Mouse (Mus musculus): Measurements from ENCODE around the gene Lst1.

Gene Lst1

GRCm38 (mm10) chr17:35209785-35210535, 21.7 kb upstream of the Lst1 start:
- DNase-seq (ENCODE audit: low read depth, low spot score) = peak; percentile 92

GRCm38 (mm10) chr17:35205380-35205769, 17.1 kb upstream of the Lst1 start:
- peak; percentile 86 for DNase-seq (ENCODE audit: low read depth, low spot score)

- peak; percentile 92 for DNase-seq (ENCODE audit: low read depth, low spot score)
Observed at GRCm38 (mm10) chr17:35204494-35205379, 16.5 kb upstream of the Lst1 start, which contains the start of gene Lta. Gene Lta, minus strand, starts transcription at chr17:35205351.

GRCm38 (mm10) chr17:35202442-35202841, 14.2 kb upstream of the Lst1 start:
- no peak for DNase-seq (ENCODE audit: low read depth, low spot score)

- DNase-seq (ENCODE audit: low read depth, low spot score) = peak; percentile 89
Observed at GRCm38 (mm10) chr17:35201787-35202186, 13.5 kb upstream of the Lst1 start, which contains the start of gene Tnf. Gene Tnf, minus strand, starts transcription at chr17:35202007.

- peak; percentile 72 for DNase-seq (ENCODE audit: low read depth, low spot score)
Observed at GRCm38 (mm10) chr17:35201128-35201527, 12.9 kb upstream of the Lst1 start.

GRCm38 (mm10) chr17:35200398-35200797, 12.2 kb upstream of the Lst1 start:
- DNase-seq (ENCODE audit: low read depth, low spot score) = peak; percentile 87

- no peak for DNase-seq (ENCODE audit: low read depth, low spot score)
Observed at GRCm38 (mm10) chr17:35198946-35199345, 10.7 kb upstream of the Lst1 start.

- peak; percentile 52 for DNase-seq (ENCODE audit: low read depth, low spot score)
Observed at GRCm38 (mm10) chr17:35198029-35198428, 9.8 kb upstream of the Lst1 start.

- DNase-seq (ENCODE audit: low read depth, low spot score) = peak; percentile 89
Observed at GRCm38 (mm10) chr17:35197126-35197525, 8.9 kb upstream of the Lst1 start.

- peak; percentile 80 for DNase-seq (ENCODE audit: low read depth, low spot score)
Observed at GRCm38 (mm10) chr17:35196321-35196641, 8.0 kb upstream of the Lst1 start.

- DNase-seq (ENCODE audit: low read depth, low spot score) = peak; percentile 93
Observed at GRCm38 (mm10) chr17:35195631-35196320, 7.5 kb upstream of the Lst1 start.

- DNase-seq (ENCODE audit: low read depth, low spot score) = no peak
Observed at GRCm38 (mm10) chr17:35194844-35195630, 6.8 kb upstream of the Lst1 start.

- DNase-seq (ENCODE audit: low read depth, low spot score) = peak; percentile 96
Observed at GRCm38 (mm10) chr17:35193881-35194843, 5.9 kb upstream of the Lst1 start, which contains the start of gene Ltb. Gene Ltb, plus strand, starts transcription at chr17:35194439.

GRCm38 (mm10) chr17:35192924-35193323, 4.7 kb upstream of the Lst1 start:
- peak; percentile 81 for DNase-seq (ENCODE audit: low read depth, low spot score)

- DNase-seq (ENCODE audit: low read depth, low spot score) = peak; percentile 60
Observed at GRCm38 (mm10) chr17:35191723-35192122, 3.5 kb upstream of the Lst1 start.

GRCm38 (mm10) chr17:35190096-35190495, 1.9 kb upstream of the Lst1 start:
- DNase-seq (ENCODE audit: low read depth, low spot score) = peak; percentile 79

- DNase-seq (ENCODE audit: low read depth, low spot score) = peak; percentile 71
Observed at GRCm38 (mm10) chr17:35189186-35189585, 947 bp upstream of the Lst1 start.

- peak; percentile 69 for DNase-seq (ENCODE audit: low read depth, low spot score)
Observed at GRCm38 (mm10) chr17:35187345-35187744, 894 bp downstream of the Lst1 start.

- DNase-seq (ENCODE audit: low read depth, low spot score) = peak; percentile 91
Observed at GRCm38 (mm10) chr17:35186681-35187080, 1.6 kb downstream of the Lst1 start.

Measured in A20 (cell line).